Mouse (Mus musculus) lung, postnatal 0 days (tissue): ENCODE results near the gene Gm26558. TPM values are rescaled to one million over a fixed set of nuclear protein-coding genes. Genes with fewer than 3 reads are reported as not detected.

Experiments used
- ATAC-seq: fragments of 200-750 bp; cut with Nextera tagmentation; 2 replicates; pipeline ENCODE4 v1.8.0; 2017; ENCODE audit warnings: moderate library complexity
- DNase-seq: peaks from one replicate; pipeline ENCODE4 v3.0.0-alpha.2; 2016; ENCODE audit warnings: low spot score
- H3K27ac ChIP-seq: fragments of 300-500 bp; sonication (generic); 2 replicates; pipeline ENCODE4 v1.5.1; 2014; ENCODE audit warnings: antibody characterized with exemption, mild to moderate bottlenecking, low read length, mixed read lengths
- H3K27me3 ChIP-seq: fragments of 300-500 bp; sonication (generic); replicated peaks from 2 replicates; pipeline ENCODE4 v1.6.1; 2014; ENCODE audit warnings: low read length, mixed read lengths; ENCODE audit not compliant: insufficient read depth
- H3K36me3 ChIP-seq: fragments of 300-500 bp; sonication (generic); 2 replicates; pipeline ENCODE4 v1.6.1; 2014; ENCODE audit warnings: low read length, mixed read lengths; ENCODE audit not compliant: insufficient read depth
- H3K4me1 ChIP-seq: fragments of 300-500 bp; sonication (generic); 2 replicates; pipeline ENCODE4 v1.6.1; 2014; ENCODE audit warnings: antibody characterized with exemption, low read depth, low read length, mixed read lengths; ENCODE audit not compliant: insufficient read depth
- H3K4me2 ChIP-seq: fragments of 300-500 bp; sonication (generic); replicated peaks from 2 replicates; pipeline ENCODE4 v1.6.1; 2014; ENCODE audit warnings: low read depth, mild to moderate bottlenecking, low read length, moderate library complexity, mixed read lengths
- H3K4me3 ChIP-seq: fragments of 300-500 bp; sonication (generic); 2 replicates; pipeline ENCODE4 v1.5.1; 2014; ENCODE audit warnings: low read depth, low read length
- H3K9ac ChIP-seq: fragments of 300-500 bp; sonication (generic); replicated peaks from 2 replicates; pipeline ENCODE4 v1.6.1; 2014; ENCODE audit warnings: low read depth, mild to moderate bottlenecking
- H3K9me3 ChIP-seq: fragments of 300-500 bp; sonication (generic); 2 replicates; pipeline ENCODE4 v1.6.1; 2016; ENCODE audit warnings: low read length, mixed read lengths
- CTCF ChIP-seq: IDR thresholded peaks from 2 replicates; pipeline ENCODE4 v1.5.1; 2016; ENCODE audit warnings: antibody characterized with exemption, mild to moderate bottlenecking
- EP300 ChIP-seq: IDR thresholded peaks from 2 replicates; pipeline ENCODE4 v1.6.1; 2016; ENCODE audit warnings: antibody characterized with exemption, mild to moderate bottlenecking, control low read depth
- WGBS: fragments of 180-500 bp; shearing (Covaris S2); extraction: QIAGEN DNeasy Blood & Tissue Kit; methylation state at CpG from one replicate; pipeline ENCODE4 v1.1.7; 2014; 5-methylcytosine and 5-hydroxymethylcytosine counted together
- polyA plus RNA-seq: library from polyadenylated mRNA; unstranded; fragments of >200 nt; fragmentation: Nextera tagmentation; extraction: Ambion mirVana; gene quantifications from 2 replicates; pipeline ENCODE4 v1.2.1, GENCODE M21; 2015

The Gm26558 gene
- polyA plus RNA-seq, 1 experiment from 2014 or later = 2.8 TPM

GRCm38 (mm10) chr2:70657083-70657482 is 4.8 kb downstream of the Gm26558 start:
- no peak for TF ChIP-seq EP300
- TF ChIP-seq CTCF = no peak
- no peaks in the 10 kb centered on the region; the same call in 1 of the 2 replicates for H3K4me1 ChIP-seq
- no peaks in the 10 kb centered on the region for H3K9me3 ChIP-seq
- 66% methylated on average over 7 of the region's 7 CpGs for WGBS
- H3K36me3 ChIP-seq = no peaks in the 10 kb centered on the region
- no peak overlapping the region for H3K27ac ChIP-seq
- DNase-seq = no peak
- H3K9ac ChIP-seq = no peak overlapping the region
- H3K4me2 ChIP-seq = no peak overlapping the region
- no peaks in the 10 kb centered on the region for H3K27me3 ChIP-seq
- no peak for ATAC-seq
- no peak overlapping the region for H3K4me3 ChIP-seq

GRCm38 (mm10) chr2:70651820-70652219 is 10.1 kb downstream of the Gm26558 start:
- Histone ChIP-seq H3K9ac (no peak overlapping the region), H3K4me3 (no peak overlapping the region), H3K27me3 (no peaks in the 10 kb centered on the region), H3K4me2 (no peak overlapping the region), H3K36me3 (no peaks in the 10 kb centered on the region), H3K4me1 (no peaks in the 10 kb centered on the region), H3K9me3 (no peaks in the 10 kb centered on the region), H3K27ac (no peak overlapping the region)
- no peak for TF ChIP-seq EP300
- TF ChIP-seq CTCF = no peak
- ATAC-seq (no peak), DNase-seq (no peak)
- WGBS = 17% methylated on average over 6 of the region's 6 CpGs

- Histone ChIP-seq H3K9ac (no peak overlapping the region), H3K4me1 (no peaks in the 10 kb centered on the region), H3K4me3 (no peak overlapping the region), H3K36me3 (no peaks in the 10 kb centered on the region), H3K9me3 (no peaks in the 10 kb centered on the region), H3K27me3 (no peaks in the 10 kb centered on the region), H3K27ac (no peak overlapping the region), H3K4me2 (no peak overlapping the region)
- ATAC-seq (no peak), DNase-seq (no peak)
- 93% methylated on average over 4 of the region's 4 CpGs for WGBS
- TF ChIP-seq CTCF (no peak), EP300 (no peak)
Observed at GRCm38 (mm10) chr2:70649471-70649870, 12.4 kb downstream of the Gm26558 start.

GRCm38 (mm10) chr2:70648271-70648670 is 13.6 kb downstream of the Gm26558 start:
- H3K4me3 ChIP-seq = no peak overlapping the region
- no peak overlapping the region for H3K27ac ChIP-seq
- TF ChIP-seq EP300 (no peak), CTCF (no peak)
- no peak overlapping the region for H3K9ac ChIP-seq
- no peak overlapping the region for H3K4me2 ChIP-seq
- H3K36me3 ChIP-seq = no peaks in the 10 kb centered on the region
- no peaks in the 10 kb centered on the region for H3K4me1 ChIP-seq
- 79% methylated on average over 5 of the region's 5 CpGs for WGBS
- ATAC-seq (no peak), DNase-seq (no peak)
- no peaks in the 10 kb centered on the region for H3K9me3 ChIP-seq
- no peaks in the 10 kb centered on the region for H3K27me3 ChIP-seq

GRCm38 (mm10) chr2:70647681-70648080 is 14.2 kb downstream of the Gm26558 start:
- no peaks in the 10 kb centered on the region for H3K36me3 ChIP-seq
- no peaks in the 10 kb centered on the region for H3K9me3 ChIP-seq
- H3K4me1 ChIP-seq = no peaks in the 10 kb centered on the region
- no peak for DNase-seq
- no peak overlapping the region for H3K4me2 ChIP-seq
- H3K9ac ChIP-seq = no peak overlapping the region
- no peaks in the 10 kb centered on the region for H3K27me3 ChIP-seq
- no peak overlapping the region for H3K27ac ChIP-seq
- 57% methylated on average over 4 of the region's 4 CpGs for WGBS
- ATAC-seq = no peak
- TF ChIP-seq CTCF = no peak
- no peak overlapping the region for H3K4me3 ChIP-seq

DNA sequence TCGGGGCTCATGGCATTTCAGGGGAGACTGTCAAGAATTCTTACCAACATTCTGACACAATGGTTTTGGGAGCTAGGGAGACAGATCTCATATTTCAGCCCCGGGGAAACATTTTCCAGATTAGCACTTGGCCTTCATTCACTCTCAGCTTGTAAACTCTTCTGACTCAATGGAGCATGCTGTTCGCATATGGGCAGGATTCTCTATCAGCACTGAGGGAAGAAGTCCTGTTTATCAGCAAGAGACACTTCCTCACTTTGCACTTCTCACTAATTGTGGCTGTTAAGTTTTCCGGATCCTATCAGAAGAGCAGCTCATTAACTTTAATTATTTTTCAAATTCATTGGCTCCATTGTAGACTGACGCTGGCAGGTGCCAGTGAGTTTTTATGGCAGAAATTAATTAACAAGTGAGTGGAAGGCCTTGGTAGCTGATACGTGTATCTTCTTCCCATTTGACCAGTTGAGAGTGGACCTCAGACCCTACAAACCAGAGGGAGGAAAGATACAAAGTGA is 16.6 kb downstream of the Gm26558 start:
- Histone ChIP-seq H3K9ac (no peak overlapping the region), H3K4me1 (no peaks in the 10 kb centered on the region), H3K4me2 (no peak overlapping the region), H3K27me3 (no peaks in the 10 kb centered on the region), H3K4me3 (no peak overlapping the region), H3K36me3 (no peaks in the 10 kb centered on the region), H3K9me3 (no peaks in the 10 kb centered on the region), H3K27ac (no peak overlapping the region)
- no peak for TF ChIP-seq CTCF
- no peak for TF ChIP-seq EP300
- DNase-seq (no peak), ATAC-seq (no peak)
- 69% methylated on average over 6 of the region's 6 CpGs for WGBS
